Mouse (Mus musculus): ENCODE data around the gene Ntn1.

GRCm38 (mm10) chr11:68185647-68186046 lies 215.0 kb downstream of the Ntn1 start:
- TF ChIP-seq POLR2A (IDR thresholded peaks at IDR 0.05; ENCODE audit: low read depth, low read length) (no peak), CTCF (conservative IDR thresholded peaks at IDR 0.05; ENCODE audit: insufficient read depth, insufficient read length, low read depth, low read length) (no peak)

Measured in kidney, adult 2 months (tissue).